Mouse (Mus musculus) heart, adult 2 months (tissue): ENCODE measurements at regions not wholly inside any gene's neighbourhood (a gene's known extent, or its start where the extent isn't known, plus 50 kb on each side); places are given as distances from the start of the nearest gene placed in this dataset.

Experiments used
- CTCF ChIP-seq: fragments of 200-600 bp; IDR thresholded peaks from 2 replicates; pipeline ENCODE4 v1.8.1; 2022; ENCODE audit warnings: antibody characterized with exemption, mild to moderate bottlenecking, moderate library complexity
- EP300 ChIP-seq: fragments of 200-500 bp; IDR thresholded peaks from 2 replicates; pipeline ENCODE4 v1.6.1; 2011; ENCODE audit warnings: low read depth, low read length, control low read depth; ENCODE audit not compliant: insufficient read depth

DNA sequence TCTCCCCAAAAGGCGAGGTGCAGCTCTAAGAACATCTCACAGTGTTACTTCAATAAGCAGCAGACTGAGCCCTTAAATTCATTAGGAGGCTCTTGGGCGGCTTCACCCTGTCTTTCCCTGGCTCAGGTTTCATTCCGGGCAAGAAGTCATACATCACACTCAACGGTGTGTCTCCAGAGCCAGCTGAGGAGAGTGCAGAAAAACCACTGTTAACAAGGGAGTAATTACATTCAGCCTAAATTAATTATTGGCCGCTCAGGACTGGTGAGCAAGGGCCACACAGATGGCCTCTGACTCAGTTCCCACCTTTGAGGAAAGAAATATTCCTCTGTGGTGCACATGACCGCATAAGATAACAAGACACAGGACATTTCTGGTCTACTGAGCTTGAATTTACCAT lies 168.3 kb downstream of the Tbx18 start:
- TF ChIP-seq EP300, result no peak
- TF ChIP-seq CTCF, result no peak
